Mouse (Mus musculus) CH12.LX (cell line): ENCODE measurements at regions not wholly inside any gene's neighbourhood (a gene's known extent, or its start where the extent isn't known, plus 50 kb on each side); places are given as distances from the start of the nearest gene placed in this dataset.

Source experiments
- CTCF ChIP-seq, 2 experiments: IDR thresholded peaks in 1 of 2; conservative IDR thresholded peaks in 1 of 2; 2 replicates each; pipeline ENCODE4 v1.5.1; 2011 to 2012; ENCODE audit warnings: low read depth in 2 of 2, low read length in 2 of 2, improper control_type of control experiment in 1 of 2, inconsistent platforms in 1 of 2, mild to moderate bottlenecking in 1 of 2, moderate library complexity in 1 of 2
- E2F4 ChIP-seq: IDR thresholded peaks from 2 replicates; pipeline ENCODE4 v1.6.1; 2011; ENCODE audit warnings: low read depth, low read length, improper control_type of control experiment; ENCODE audit not compliant: insufficient replicate concordance
- HCFC1 ChIP-seq: IDR thresholded peaks from 2 replicates; pipeline ENCODE4 v1.6.1; 2012; ENCODE audit warnings: low read depth, mild to moderate bottlenecking, inconsistent platforms, low read length, improper control_type of control experiment
- MAX ChIP-seq: IDR thresholded peaks from 2 replicates; pipeline ENCODE4 v1.6.1; 2011; ENCODE audit warnings: low read length, improper control_type of control experiment
- MEF2A ChIP-seq: IDR thresholded peaks from 2 replicates; pipeline ENCODE4 v1.6.1; 2014; ENCODE audit warnings: low read depth, mild to moderate bottlenecking, inconsistent platforms, low read length, improper control_type of control experiment, borderline replicate concordance
- POLR2A ChIP-seq: IDR thresholded peaks from 2 replicates; pipeline ENCODE4 v1.6.1; 2011; ENCODE audit warnings: low read depth, mild to moderate bottlenecking, improper control_type of control experiment, low read length
- UBTF ChIP-seq: IDR thresholded peaks from 2 replicates; pipeline ENCODE4 v1.6.1; 2012; ENCODE audit warnings: low read depth, mild to moderate bottlenecking, inconsistent platforms, low read length, improper control_type of control experiment, moderate library complexity
- ZNF384 ChIP-seq: IDR thresholded peaks from 2 replicates; pipeline ENCODE4 v1.6.1; 2012; ENCODE audit warnings: low read depth, low read length, improper control_type of control experiment, inconsistent platforms

DNA sequence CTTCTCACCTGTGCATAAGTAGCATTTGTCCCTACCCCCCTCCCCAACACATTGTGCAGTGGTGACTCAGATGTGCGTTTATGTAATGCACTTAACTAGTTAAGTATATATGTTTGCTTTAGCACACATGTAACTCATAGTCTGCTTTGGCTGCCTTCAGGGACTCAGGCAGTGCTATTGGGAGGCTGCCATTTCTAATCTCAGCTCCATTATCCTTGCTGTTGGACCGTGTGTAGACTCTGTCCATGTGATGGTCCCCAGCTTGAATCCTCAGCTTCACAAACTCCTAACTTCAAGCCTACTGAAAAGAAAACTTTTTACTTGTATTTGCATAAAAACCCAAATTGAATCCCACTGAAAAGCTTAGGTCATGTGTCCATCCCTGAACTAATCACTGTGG is 194.7 kb upstream of the Ppp2r3a start:
- TF ChIP-seq POLR2A (no peak), UBTF (no peak), CTCF (conservative IDR thresholded peaks at IDR 0.05 in 1 of 2, IDR thresholded peaks at IDR 0.05 in 1 of 2; ENCODE audit: low read depth in 2 of 2, low read length in 2 of 2) (no peak), E2F4 (no peak), HCFC1 (no peak), MEF2A (no peak), ZNF384 (no peak), MAX (no peak)
